ENCODE assay signal across 8 mouse cellular contexts in the genomic region with DNA sequence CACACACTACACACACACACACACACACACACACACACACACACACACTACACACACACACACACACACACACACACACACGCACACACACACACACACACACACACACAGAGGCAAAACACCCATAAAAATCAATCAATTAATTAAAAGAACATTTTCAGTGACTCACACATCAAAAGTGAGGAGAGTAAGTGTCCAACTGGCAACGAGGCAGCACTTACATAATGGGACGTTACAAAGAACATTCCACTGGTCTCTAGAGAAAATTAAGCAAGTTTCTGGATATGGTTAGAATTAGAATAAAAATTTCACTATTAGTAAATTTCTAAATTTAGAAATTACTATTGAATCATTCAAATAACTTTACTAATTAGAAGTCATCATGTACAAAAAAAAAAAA. TPM values are rescaled to one million over a fixed set of nuclear protein-coding genes. Genes with fewer than 3 reads are reported as not detected.
DNase-seq lines count a peak whose midpoint lies in the region.
"Not testable (repeated sequence)": the region's sequence is repeated elsewhere in the genome, so short reads cannot be mapped to it uniquely, and the experiment has no call there.
"Had no signal": no experiment of that assay in that cellular context is flagged by ENCODE, and none has a peak within 500 bp of the region (broad histone marks: within the 10 kb centered on the region; RNA-seq: fewer than 3 reads in every experiment).

No protein-coding gene starts in this region.

- intact Hi-C loops in gastrocnemius, postnatal 14 days (cut with DNase I; ENCODE audit: low total_unique reads); heart, postnatal 10 days (cut with DNase I); heart, postnatal 36 days (cut with DNase I): not testable (repeated sequence)

- DNase-seq in adrenal gland, postnatal 10 days = peak; percentile 26
- peak; percentile 63 for DNase-seq in gastrocnemius, adult 18-20 months (ENCODE audit: low spot score)
- peak; percentile 33 for DNase-seq in gastrocnemius, postnatal 14 days
- DNase-seq in heart, adult 18-20 months = peak; percentile 47 to 55
- DNase-seq in heart, postnatal 10 days = peak; percentile 43 to 49
- peak; percentile 18 to 30 for DNase-seq in heart, postnatal 36 days
- peak; percentile 75 for DNase-seq in skeletal muscle tissue, adult 2 months (ENCODE audit: low read depth, low spot score)

RNA-seq across cellular contexts. Expression of gene Scg3, which starts 27.4 kb away (rescaled TPM):
- 10 to 100 TPM; 22.3 to 23.3 TPM for total RNA-seq in adrenal gland, postnatal 10 days (2021)
- total RNA-seq in gastrocnemius, adult 18-20 months (2021) = 1 to 10 TPM in 1 of 2 experiments, under 1 TPM in 1; 0.93 to 1.6 TPM
- total RNA-seq in gastrocnemius, postnatal 14 days (2021) = 1 to 10 TPM; 3.3 TPM
- total RNA-seq in heart, adult 18-20 months (2021) = under 1 TPM; 0.17 to 0.33 TPM
- total RNA-seq in heart, postnatal 10 days (2021) = under 1 TPM; 0.32 to 0.86 TPM
- under 1 TPM in 1 of 2 experiments, not detected in 1; 0.64 TPM for total RNA-seq in heart, postnatal 36 days (2021)
- total RNA-seq: MEL had no signal

RNA-seq across cellular contexts. Expression of gene Lysmd2, which starts 30.9 kb away (rescaled TPM):
- total RNA-seq in adrenal gland, postnatal 10 days (2021) = 10 to 100 TPM; 15.3 to 17.5 TPM
- 1 to 10 TPM; 4.8 to 7.6 TPM for total RNA-seq in gastrocnemius, adult 18-20 months (2021)
- total RNA-seq in gastrocnemius, postnatal 14 days (2021) = 1 to 10 TPM; 5.9 to 8.7 TPM
- total RNA-seq in heart, adult 18-20 months (2021) = 10 to 100 TPM in 1 of 2 experiments, 1 to 10 TPM in 1; 9.9 to 11.9 TPM
- total RNA-seq in heart, postnatal 10 days (2021) = 10 to 100 TPM in 1 of 2 experiments, 1 to 10 TPM in 1; 9.8 to 11.2 TPM
- total RNA-seq in heart, postnatal 36 days (2021) = 1 to 10 TPM; 7.6 to 10.0 TPM
- total RNA-seq: MEL had no signal

RNA-seq across cellular contexts. Expression of gene Tmod2, which starts 45.3 kb away (rescaled TPM):
- 10 to 100 TPM; 17.9 to 25.6 TPM for total RNA-seq in adrenal gland, postnatal 10 days (2021)
- total RNA-seq in gastrocnemius, adult 18-20 months (2021) = 1 to 10 TPM; 3.7 to 5.0 TPM
- 1 to 10 TPM; 7.2 to 8.9 TPM for total RNA-seq in gastrocnemius, postnatal 14 days (2021)
- 1 to 10 TPM; 3.1 to 4.3 TPM for total RNA-seq in heart, adult 18-20 months (2021)
- 1 to 10 TPM; 5.0 to 6.6 TPM for total RNA-seq in heart, postnatal 10 days (2021)
- 1 to 10 TPM; 3.8 to 4.8 TPM for total RNA-seq in heart, postnatal 36 days (2021)
- total RNA-seq: MEL had no signal

Comparison
In these comparisons a context has a peak if more than half of its experiments do, and no peak if none do; other contexts are left out.
1. Peak in every context shown above with its lines: DNase-seq.
2. DNase-seq: peak in every context shown above with its lines; median percentile 75 in skeletal muscle tissue, adult 2 months; 63 in gastrocnemius, adult 18-20 months; 51 in heart, adult 18-20 months; 46 in heart, postnatal 10 days; 33 in gastrocnemius, postnatal 14 days; 26 in adrenal gland, postnatal 10 days; 24 in heart, postnatal 36 days.
3. RNA of gene Scg3, which starts 27.4 kb away (total RNA-seq): 22.3 to 23.3 TPM in adrenal gland, postnatal 10 days; 3.3 TPM in gastrocnemius, postnatal 14 days, 0.93 to 1.6 TPM in gastrocnemius, adult 18-20 months, 0.32 to 0.86 TPM in heart, postnatal 10 days, 0.64 TPM in heart, postnatal 36 days and 0.17 to 0.33 TPM in heart, adult 18-20 months; every median in the first group is over 4 times any median in the second.